Mouse (Mus musculus): ENCODE results near the gene Pole4.

GRCm38 (mm10) chr6:82684136-82684535 is 21.0 kb downstream of the Pole4 start:
- TF ChIP-seq ZNF384 (IDR thresholded peaks at IDR 0.05; ENCODE audit: low read depth, low read length): no peak
- TF ChIP-seq ZC3H11A (IDR thresholded peaks at IDR 0.05; ENCODE audit: borderline replicate concordance, low read depth, low read length): no peak
- no peak for TF ChIP-seq HCFC1 (IDR thresholded peaks at IDR 0.05; ENCODE audit: borderline replicate concordance, insufficient read depth, low read length)
- TF ChIP-seq CHD2 (IDR thresholded peaks at IDR 0.05; ENCODE audit: low read depth, low read length): no peak
- TF ChIP-seq MAFK (IDR thresholded peaks at IDR 0.05; ENCODE audit: insufficient read depth, low read depth, low read length): no peak
